Mouse (Mus musculus) G1E-ER4 (cell line): Measurements from ENCODE around the gene Akap6. TPM values are rescaled to one million over a fixed set of nuclear protein-coding genes. Genes with fewer than 3 reads are reported as not detected.

Experiments
- GATA1 ChIP-seq: IDR thresholded peaks from one replicate; pipeline ENCODE4 v1.8.0; 2012; ENCODE audit warnings: low read length, inconsistent platforms
- polyA plus RNA-seq: library from polyadenylated mRNA; stranded (reverse); fragments of >175 nt; gene quantifications from 2 replicates; pipeline ENCODE4 v1.2.3, GENCODE M21; 2012

Gene Akap6
- polyA plus RNA-seq, 1 experiment, result not detected

GRCm38 (mm10) chr12:53147696-53148095 is 448.5 kb downstream of the Akap6 start:
- no peak for TF ChIP-seq GATA1

- TF ChIP-seq GATA1, result no peak
Measured at GRCm38 (mm10) chr12:53168189-53169003, 469.2 kb downstream of the Akap6 start.

GRCm38 (mm10) chr12:53191435-53191834 is 492.3 kb downstream of the Akap6 start:
- no peak for TF ChIP-seq GATA1

GRCm38 (mm10) chr12:53193664-53194063 is 494.5 kb downstream of the Akap6 start:
- no peak for TF ChIP-seq GATA1

Other genes starting within 250 kb of the Akap6 start
- gene Arhgap5, start 195.4 kb upstream of the Akap6 start, polyA plus RNA-seq, result not detected in 2 replicates